Mouse (Mus musculus): ENCODE measurements around the gene 4921504E06Rik. TPM values are rescaled to one million over a fixed set of nuclear protein-coding genes. Genes with fewer than 3 reads are reported as not detected.

Gene 4921504E06Rik
- polyA plus RNA-seq, 1 experiment from 2014 or later: not detected

DNA sequence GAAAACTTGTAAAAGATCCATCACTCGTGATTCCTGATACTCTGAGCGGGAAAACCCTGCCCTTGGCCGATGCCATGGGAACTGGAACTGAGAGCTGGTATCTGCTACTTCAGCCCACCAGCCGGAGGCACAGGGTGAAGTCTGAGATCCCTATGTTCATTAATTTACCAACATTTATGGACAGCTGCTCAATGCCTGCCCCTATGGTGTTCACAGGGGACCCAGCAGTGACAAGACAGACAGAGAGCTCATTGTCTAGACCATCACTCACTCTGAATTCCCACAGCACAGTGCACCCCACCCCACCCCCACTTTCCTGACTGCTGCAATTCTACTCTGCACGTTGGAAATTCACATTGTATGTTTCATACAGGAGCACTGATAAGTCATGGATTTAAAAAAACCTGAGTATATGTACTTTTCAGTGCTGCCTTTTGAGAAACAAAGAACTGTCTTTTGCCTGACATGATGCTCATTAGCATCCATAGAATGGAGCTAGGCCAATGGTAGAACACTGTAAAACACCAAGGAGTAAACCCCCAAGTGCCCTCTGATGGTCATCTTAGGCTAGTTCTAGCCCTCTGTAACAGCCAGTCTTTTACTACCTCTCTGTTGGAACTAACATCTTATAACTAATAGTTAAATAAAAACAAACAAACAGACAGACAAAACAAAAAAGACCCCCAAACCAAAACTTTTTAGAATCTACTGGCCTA lies 8.6 kb upstream of the 4921504E06Rik start:
- no peaks in the 10 kb centered on the region for H3K27me3 ChIP-seq (ENCODE audit: control insufficient read depth, insufficient read depth, low read length)
- no peak overlapping the region for H3K4me2 ChIP-seq (ENCODE audit: low read depth, low read length)
- no peak overlapping the region for H3K27ac ChIP-seq (ENCODE audit: low read depth, low read length)
- H3K4me1 ChIP-seq (ENCODE audit: control insufficient read depth, insufficient read depth, low read length): no peaks in the 10 kb centered on the region
- ATAC-seq (ENCODE audit: low read depth): peak; percentile 72
- H3K36me3 ChIP-seq (ENCODE audit: control insufficient read depth, insufficient read depth, low read length): no peaks in the 10 kb centered on the region
- H3K9me3 ChIP-seq (ENCODE audit: control insufficient read depth, low read length): no peaks in the 10 kb centered on the region
- H3K4me3 ChIP-seq (ENCODE audit: low read depth, low read length): no peak overlapping the region
- WGBS: 39% methylated on average over 5 of the region's 5 CpGs
- H3K9ac ChIP-seq (replicated peaks; ENCODE audit: low read depth, low read length): no peak overlapping the region

DNA sequence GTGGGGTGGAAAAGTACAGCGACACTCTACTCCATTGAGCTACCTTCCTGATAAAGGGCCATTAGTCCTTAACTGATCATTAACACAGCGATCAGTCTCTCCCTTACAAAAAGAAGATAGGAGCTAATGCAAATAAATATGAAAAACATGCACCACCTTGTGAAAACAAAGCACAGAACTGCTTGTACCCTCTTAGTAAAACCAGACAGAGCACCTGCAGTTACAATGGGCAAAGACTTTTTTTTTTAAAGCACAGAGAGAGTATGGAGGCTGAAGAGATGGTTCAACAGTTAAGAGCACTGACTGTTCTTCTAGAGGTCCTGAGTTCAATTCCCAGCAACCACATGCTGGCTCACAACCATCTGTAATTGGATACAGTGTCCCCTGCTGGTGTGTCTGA lies 6.9 kb upstream of the 4921504E06Rik start:
- Histone ChIP-seq H3K27ac (ENCODE audit: low read depth, low read length) (no peak overlapping the region), H3K9ac (replicated peaks; ENCODE audit: low read depth, low read length) (no peak overlapping the region), H3K4me2 (ENCODE audit: low read depth, low read length) (no peak overlapping the region), H3K4me1 (ENCODE audit: control insufficient read depth, insufficient read depth, low read length) (no peaks in the 10 kb centered on the region), H3K9me3 (ENCODE audit: control insufficient read depth, low read length) (no peaks in the 10 kb centered on the region), H3K4me3 (ENCODE audit: low read depth, low read length) (no peak overlapping the region), H3K36me3 (ENCODE audit: control insufficient read depth, insufficient read depth, low read length) (no peaks in the 10 kb centered on the region), H3K27me3 (ENCODE audit: control insufficient read depth, insufficient read depth, low read length) (no peaks in the 10 kb centered on the region)
- WGBS: 82% methylated on average over 2 of the region's 2 CpGs
- ATAC-seq (ENCODE audit: low read depth): no peak

DNA sequence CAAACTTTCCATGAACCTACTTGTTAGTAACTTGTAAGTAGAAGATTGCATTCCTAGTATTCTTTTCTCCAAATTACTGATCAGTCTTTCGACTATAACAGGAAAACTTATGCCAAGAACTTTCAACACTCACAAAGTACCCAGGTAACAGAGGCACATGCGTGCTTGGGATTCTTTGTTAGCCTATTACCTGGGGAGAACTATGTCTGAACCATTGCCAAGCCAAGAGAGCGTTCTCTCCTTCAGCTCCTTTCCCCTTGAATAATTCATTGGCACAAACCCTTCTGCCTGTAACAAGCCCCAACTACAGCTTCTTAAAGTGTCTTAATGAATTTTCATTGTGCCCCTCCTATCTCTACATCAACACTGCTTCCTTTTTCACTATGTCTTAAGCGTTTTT lies 6.4 kb upstream of the 4921504E06Rik start:
- Histone ChIP-seq H3K27ac (ENCODE audit: low read depth, low read length) (no peak overlapping the region), H3K9me3 (ENCODE audit: control insufficient read depth, low read length) (no peaks in the 10 kb centered on the region), H3K4me2 (ENCODE audit: low read depth, low read length) (no peak overlapping the region), H3K36me3 (ENCODE audit: control insufficient read depth, insufficient read depth, low read length) (no peaks in the 10 kb centered on the region), H3K4me3 (ENCODE audit: low read depth, low read length) (no peak overlapping the region), H3K9ac (replicated peaks; ENCODE audit: low read depth, low read length) (no peak overlapping the region), H3K27me3 (ENCODE audit: control insufficient read depth, insufficient read depth, low read length) (no peaks in the 10 kb centered on the region), H3K4me1 (ENCODE audit: control insufficient read depth, insufficient read depth, low read length) (no peaks in the 10 kb centered on the region)
- WGBS: 68% methylated on average over 4 of the region's 4 CpGs
- no peak for ATAC-seq (ENCODE audit: low read depth)

DNA sequence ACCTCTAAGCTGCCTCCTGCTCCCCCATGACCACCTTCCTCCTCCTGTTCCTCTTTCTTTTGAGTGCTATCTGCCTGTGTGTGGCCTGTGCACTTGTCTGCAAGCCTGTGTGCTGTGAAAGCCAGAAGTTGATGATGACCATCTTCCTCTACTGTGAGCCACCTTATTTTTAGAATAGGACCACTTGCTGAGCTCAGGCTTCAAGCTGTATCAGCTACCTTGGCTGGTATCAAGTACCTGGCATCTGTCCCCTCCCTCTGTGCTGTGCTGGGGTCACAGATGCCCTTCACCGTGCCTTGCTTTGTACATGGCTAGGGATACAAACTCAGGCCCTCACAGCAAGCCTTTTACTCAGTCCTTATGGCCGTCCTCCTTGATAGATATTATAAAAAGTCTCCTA lies 2.3 kb downstream of the 4921504E06Rik start:
- H3K27ac ChIP-seq (ENCODE audit: low read depth, low read length): no peak overlapping the region
- ATAC-seq (ENCODE audit: low read depth): no peak
- WGBS: 85% methylated on average over 2 of the region's 2 CpGs
- H3K9ac ChIP-seq (replicated peaks; ENCODE audit: low read depth, low read length): no peak overlapping the region
- H3K27me3 ChIP-seq (ENCODE audit: control insufficient read depth, insufficient read depth, low read length): no peaks in the 10 kb centered on the region
- H3K36me3 ChIP-seq (ENCODE audit: control insufficient read depth, insufficient read depth, low read length): no peaks in the 10 kb centered on the region
- H3K4me2 ChIP-seq (ENCODE audit: low read depth, low read length): no peak overlapping the region
- H3K4me3 ChIP-seq (ENCODE audit: low read depth, low read length): no peak overlapping the region
- no peaks in the 10 kb centered on the region for H3K9me3 ChIP-seq (ENCODE audit: control insufficient read depth, low read length)
- peaks cover 6% of the 10 kb centered on the region; the same call in 1 of the 2 replicates for H3K4me1 ChIP-seq (ENCODE audit: control insufficient read depth, insufficient read depth, low read length)

DNA sequence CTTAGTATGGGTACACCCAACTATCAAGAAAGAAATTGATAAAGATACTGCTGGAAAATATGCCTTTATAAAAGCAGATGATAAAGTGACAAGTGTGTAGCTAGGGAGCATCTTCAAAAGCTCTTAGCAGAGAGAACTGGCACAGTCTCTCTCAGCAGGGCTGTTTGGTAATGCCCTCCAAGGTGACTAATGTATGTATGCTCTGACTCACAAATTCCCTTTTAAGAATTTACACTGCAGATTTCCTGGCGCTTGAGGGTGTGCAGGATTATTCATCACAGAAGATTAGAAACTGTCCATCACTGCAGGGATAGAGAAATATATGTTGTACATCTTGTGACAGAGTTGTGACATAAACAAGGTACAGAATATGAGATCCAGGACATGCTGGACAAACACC lies 12.8 kb downstream of the 4921504E06Rik start:
- no peaks in the 10 kb centered on the region for H3K9me3 ChIP-seq (ENCODE audit: control insufficient read depth, low read length)
- H3K4me1 ChIP-seq (ENCODE audit: control insufficient read depth, insufficient read depth, low read length): no peaks in the 10 kb centered on the region
- H3K9ac ChIP-seq (replicated peaks; ENCODE audit: low read depth, low read length): no peak overlapping the region
- no peak overlapping the region for H3K4me2 ChIP-seq (ENCODE audit: low read depth, low read length)
- ATAC-seq (ENCODE audit: low read depth): no peak
- H3K4me3 ChIP-seq (ENCODE audit: low read depth, low read length): no peak overlapping the region
- no peaks in the 10 kb centered on the region for H3K27me3 ChIP-seq (ENCODE audit: control insufficient read depth, insufficient read depth, low read length)
- H3K36me3 ChIP-seq (ENCODE audit: control insufficient read depth, insufficient read depth, low read length): no peaks in the 10 kb centered on the region
- H3K27ac ChIP-seq (ENCODE audit: low read depth, low read length): no peak overlapping the region
- 70% methylated on average over 1 of the region's 1 CpGs for WGBS

DNA sequence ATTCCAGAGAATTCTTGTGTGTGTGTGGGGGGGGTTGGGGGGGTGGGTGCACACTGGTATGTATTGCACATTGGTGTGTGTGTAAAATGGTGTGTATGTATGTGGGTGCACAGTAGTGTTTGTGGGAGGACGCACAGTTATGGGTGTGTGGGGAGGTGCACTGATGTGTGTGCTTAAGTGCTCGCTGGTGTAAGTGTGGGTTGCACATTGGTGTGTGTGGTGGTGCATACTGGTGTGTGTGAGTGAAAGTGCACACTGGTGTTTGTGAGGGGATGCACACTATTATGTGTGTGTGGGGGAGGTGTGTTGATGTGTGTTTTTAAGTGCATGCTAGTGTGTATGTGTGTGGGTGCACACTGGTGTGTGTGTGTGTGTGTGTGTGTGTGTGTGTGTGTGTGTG lies 24.3 kb downstream of the 4921504E06Rik start:
- H3K27me3 ChIP-seq (ENCODE audit: control insufficient read depth, insufficient read depth, low read length): no peaks in the 10 kb centered on the region

DNA sequence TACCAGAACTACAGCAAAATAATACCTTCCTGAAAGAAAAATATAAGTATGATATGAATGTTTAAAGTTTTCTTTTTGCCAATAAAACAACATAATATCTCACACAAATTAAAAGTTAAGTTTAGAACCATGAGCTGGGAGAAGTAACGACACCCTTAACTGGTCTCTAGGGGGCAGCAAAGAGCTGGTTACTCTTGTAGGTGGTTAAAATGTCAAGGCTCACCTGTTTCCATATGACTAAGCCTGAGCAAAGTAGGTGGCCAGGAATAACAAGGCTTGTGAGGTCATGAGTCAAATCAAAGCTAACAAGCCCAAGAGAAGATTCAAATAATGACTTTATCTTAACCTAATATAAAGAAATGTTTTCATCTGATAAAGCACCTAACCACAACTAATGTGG lies 24.9 kb downstream of the 4921504E06Rik start:
- no peak overlapping the region for H3K9ac ChIP-seq (replicated peaks; ENCODE audit: low read depth, low read length)
- no peak overlapping the region for H3K27ac ChIP-seq (ENCODE audit: low read depth, low read length)
- 0% methylated on average over 1 of the region's 1 CpGs for WGBS
- no peaks in the 10 kb centered on the region for H3K9me3 ChIP-seq (ENCODE audit: control insufficient read depth, low read length)
- H3K27me3 ChIP-seq (ENCODE audit: control insufficient read depth, insufficient read depth, low read length): no peaks in the 10 kb centered on the region
- no peak for ATAC-seq (ENCODE audit: low read depth)
- H3K4me1 ChIP-seq (ENCODE audit: control insufficient read depth, insufficient read depth, low read length): no peaks in the 10 kb centered on the region
- no peak overlapping the region for H3K4me3 ChIP-seq (ENCODE audit: low read depth, low read length)
- no peaks in the 10 kb centered on the region for H3K36me3 ChIP-seq (ENCODE audit: control insufficient read depth, insufficient read depth, low read length)
- no peak overlapping the region for H3K4me2 ChIP-seq (ENCODE audit: low read depth, low read length)

More for the DNA sequence above, 24.3 kb downstream of the 4921504E06Rik start:
- no peaks in the 10 kb centered on the region for H3K36me3 ChIP-seq (ENCODE audit: control insufficient read depth, insufficient read depth, low read length)
- 0 out of 2 replicates have a peak, but pooled peaks have one; percentile 31 for ATAC-seq (ENCODE audit: low read depth)
- no peak overlapping the region for H3K9ac ChIP-seq (replicated peaks; ENCODE audit: low read depth, low read length)
- no peaks in the 10 kb centered on the region for H3K4me1 ChIP-seq (ENCODE audit: control insufficient read depth, insufficient read depth, low read length)
- no peaks in the 10 kb centered on the region for H3K9me3 ChIP-seq (ENCODE audit: control insufficient read depth, low read length)
- H3K27ac ChIP-seq (ENCODE audit: low read depth, low read length): no peak overlapping the region
- no peak overlapping the region for H3K4me3 ChIP-seq (ENCODE audit: low read depth, low read length)
- WGBS: 95% methylated on average over 2 of the region's 2 CpGs
- no peak overlapping the region for H3K4me2 ChIP-seq (ENCODE audit: low read depth, low read length)

DNA sequence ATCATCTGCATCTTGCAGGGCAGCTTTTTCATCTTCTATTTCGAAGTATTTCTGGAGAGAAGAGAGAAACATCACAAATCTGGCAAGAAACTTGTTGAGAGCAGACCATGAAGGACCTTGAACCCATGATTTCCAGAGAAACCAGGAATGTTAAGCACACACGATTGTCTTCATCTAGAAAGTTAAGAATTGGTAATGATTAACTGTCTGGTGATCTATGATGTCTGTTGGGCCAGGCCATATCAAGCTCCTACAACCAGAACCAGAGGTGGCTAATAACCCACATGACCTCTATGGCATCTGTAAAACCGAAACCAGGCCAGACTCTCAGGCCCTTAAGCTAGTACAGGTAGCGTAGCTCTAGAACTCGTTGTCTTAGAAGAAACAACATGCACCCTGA lies 29.6 kb downstream of the 4921504E06Rik start:
- Histone ChIP-seq H3K9me3 (ENCODE audit: control insufficient read depth, low read length) (no peaks in the 10 kb centered on the region), H3K36me3 (ENCODE audit: control insufficient read depth, insufficient read depth, low read length) (no peaks in the 10 kb centered on the region), H3K4me2 (ENCODE audit: low read depth, low read length) (no peak overlapping the region), H3K4me1 (ENCODE audit: control insufficient read depth, insufficient read depth, low read length) (no peaks in the 10 kb centered on the region), H3K9ac (replicated peaks; ENCODE audit: low read depth, low read length) (no peak overlapping the region), H3K27ac (ENCODE audit: low read depth, low read length) (no peak overlapping the region), H3K4me3 (ENCODE audit: low read depth, low read length) (no peak overlapping the region), H3K27me3 (ENCODE audit: control insufficient read depth, insufficient read depth, low read length) (no peaks in the 10 kb centered on the region)
- ATAC-seq (ENCODE audit: low read depth): no peak
- 86% methylated on average over 5 of the region's 5 CpGs for WGBS

DNA sequence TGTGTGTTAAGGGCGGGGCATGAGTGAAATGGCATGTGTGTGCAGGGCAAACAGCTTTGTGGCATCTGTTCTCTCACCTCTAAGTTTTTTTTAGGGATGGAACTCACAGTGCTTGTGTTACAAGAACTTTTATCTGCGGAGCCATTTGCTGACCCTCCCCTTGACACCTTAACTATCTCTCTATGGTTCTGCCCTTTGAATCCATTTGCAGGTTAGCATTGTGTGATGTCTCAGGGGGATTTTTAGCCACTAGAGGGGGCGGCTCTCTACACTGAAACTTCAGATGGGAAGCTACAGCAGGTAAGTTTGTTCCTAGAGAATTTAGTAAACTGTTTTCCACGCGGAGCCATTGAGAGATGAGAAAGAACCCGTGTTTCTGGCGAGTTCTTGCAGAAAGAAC lies 32.1 kb downstream of the 4921504E06Rik start:
- WGBS: 40% methylated on average over 7 of the region's 7 CpGs
- H3K9ac ChIP-seq (replicated peaks; ENCODE audit: low read depth, low read length): no peak overlapping the region
- no peak for ATAC-seq (ENCODE audit: low read depth)
- no peaks in the 10 kb centered on the region for H3K36me3 ChIP-seq (ENCODE audit: control insufficient read depth, insufficient read depth, low read length)
- no peaks in the 10 kb centered on the region for H3K27me3 ChIP-seq (ENCODE audit: control insufficient read depth, insufficient read depth, low read length)
- no peak overlapping the region for H3K27ac ChIP-seq (ENCODE audit: low read depth, low read length)
- no peaks in the 10 kb centered on the region for H3K4me1 ChIP-seq (ENCODE audit: control insufficient read depth, insufficient read depth, low read length)
- no peak overlapping the region for H3K4me2 ChIP-seq (ENCODE audit: low read depth, low read length)
- H3K4me3 ChIP-seq (ENCODE audit: low read depth, low read length): no peak overlapping the region
- H3K9me3 ChIP-seq (ENCODE audit: control insufficient read depth, low read length): no peaks in the 10 kb centered on the region
